Mouse (Mus musculus) CH12.LX (cell line): ENCODE data around the gene Lgals7.

Experiments
- CTCF ChIP-seq, 2 experiments: IDR thresholded peaks in 1 of 2; conservative IDR thresholded peaks in 1 of 2; 2 replicates each; pipeline ENCODE4 v1.5.1; 2011 to 2012; ENCODE audit warnings: low read depth in 2 of 2, low read length in 2 of 2, improper control_type of control experiment in 1 of 2, inconsistent platforms in 1 of 2, mild to moderate bottlenecking in 1 of 2, moderate library complexity in 1 of 2
- MXI1 ChIP-seq: IDR thresholded peaks from 2 replicates; pipeline ENCODE4 v1.6.1; 2011; ENCODE audit warnings: mild to moderate bottlenecking, low read depth, low read length, improper control_type of control experiment
- RCOR1 ChIP-seq: conservative IDR thresholded peaks from 2 replicates; pipeline ENCODE4 v1.6.1; 2012; ENCODE audit warnings: low read depth, mild to moderate bottlenecking, inconsistent platforms, low read length, improper control_type of control experiment

DNA sequence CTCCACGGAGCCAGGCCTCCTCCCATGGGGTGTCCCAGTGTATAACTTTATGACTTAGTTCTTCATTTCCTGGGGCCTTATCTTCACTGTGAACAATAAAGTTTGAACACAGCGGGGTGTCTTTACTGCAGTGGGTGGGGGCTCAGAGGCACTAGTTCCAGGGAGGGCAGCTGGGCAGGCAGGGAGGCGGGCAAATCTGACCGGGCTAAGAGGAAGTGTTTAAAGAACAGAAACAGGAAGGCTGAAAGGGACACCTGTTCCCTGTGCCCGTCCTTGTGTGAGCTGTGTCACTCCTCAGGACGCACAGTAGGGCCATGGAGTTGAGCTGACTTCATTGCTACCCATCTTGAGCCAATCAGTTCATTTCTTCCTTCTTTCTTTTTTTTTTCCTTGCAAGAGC, 31.5 kb upstream of the Lgals7 start:
- TF ChIP-seq MXI1, result no peak
- TF ChIP-seq RCOR1, result no peak
- no peak for TF ChIP-seq CTCF (conservative IDR thresholded peaks at IDR 0.05 in 1 of 2, IDR thresholded peaks at IDR 0.05 in 1 of 2; ENCODE audit: low read depth in 2 of 2, low read length in 2 of 2)
